Mouse (Mus musculus): ENCODE measurements around the gene Dhrs9.
"Not testable (repeated sequence)": the region's sequence is repeated elsewhere in the genome, so short reads cannot be mapped to it uniquely, and the experiment has no call there.

Gene Dhrs9

DNA sequence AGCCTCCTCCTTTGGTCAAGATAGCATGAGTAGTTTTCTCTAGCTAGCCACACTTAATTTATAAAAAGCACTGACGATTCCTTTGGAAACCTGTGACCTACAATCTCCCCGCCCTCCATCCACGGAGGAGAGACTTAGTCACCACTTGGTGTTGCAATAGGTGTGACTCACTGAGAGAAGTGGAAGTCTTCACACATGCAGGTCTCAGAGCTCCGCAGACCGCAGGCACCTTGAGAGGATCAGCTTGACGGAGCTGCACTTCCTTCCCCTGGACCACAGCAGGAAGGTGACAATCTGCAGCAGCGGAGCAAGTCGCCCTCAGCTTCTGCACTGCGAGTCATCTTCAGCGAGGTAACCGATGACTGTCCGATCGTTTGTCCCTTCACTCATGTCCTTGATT lies at the start of gene Dhrs9:
TSS of gene Dhrs9 (plus strand) at position 165 of the 400 bp plus-strand sequence.
- Histone ChIP-seq H3K4me3 (replicated peaks; ENCODE audit: low read length) (no peak within 1 kb of the TSS), H3K4me1 (replicated peaks; ENCODE audit: low read depth, low read length) (peaks cover 17% of the 10 kb centered on the region), H3K36me3 (ENCODE audit: insufficient read depth, low read length) (no peaks in the 10 kb centered on the region), H3K27me3 (ENCODE audit: insufficient read depth, low read length) (no peaks in the 10 kb centered on the region), H3K9me3 (ENCODE audit: low read length) (no peaks in the 10 kb centered on the region)
- no peak for TF ChIP-seq POU5F1 (IDR thresholded peaks at IDR 0.05; ENCODE audit: borderline replicate concordance, low read length)

DNA sequence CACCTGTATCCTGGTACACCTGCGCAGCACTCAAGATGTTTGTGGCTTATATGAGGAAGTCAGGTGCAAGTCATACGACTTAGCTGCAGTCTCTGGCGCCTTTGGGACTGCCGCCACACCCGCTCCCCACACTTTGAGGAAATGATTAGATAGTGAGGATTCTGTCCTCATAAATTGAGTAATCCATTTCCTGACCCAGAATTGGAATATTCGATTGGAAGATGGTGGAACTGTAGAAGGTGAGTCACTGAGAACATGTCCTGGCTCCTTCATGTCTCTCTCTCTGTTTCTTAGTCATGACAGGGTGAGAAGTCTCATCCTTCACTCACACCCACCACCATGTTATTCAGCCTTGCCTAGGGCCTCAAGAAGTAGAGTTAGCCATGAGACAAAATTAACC lies 48.7 kb upstream of the Dhrs9 start:
- H3K4me1 ChIP-seq (replicated peaks; ENCODE audit: low read depth, low read length); H3K36me3 ChIP-seq (ENCODE audit: insufficient read depth, low read length); H3K27me3 ChIP-seq (ENCODE audit: insufficient read depth, low read length); H3K4me3 ChIP-seq (replicated peaks; ENCODE audit: low read length); H3K9me3 ChIP-seq (ENCODE audit: low read length): not testable (repeated sequence)

DNA sequence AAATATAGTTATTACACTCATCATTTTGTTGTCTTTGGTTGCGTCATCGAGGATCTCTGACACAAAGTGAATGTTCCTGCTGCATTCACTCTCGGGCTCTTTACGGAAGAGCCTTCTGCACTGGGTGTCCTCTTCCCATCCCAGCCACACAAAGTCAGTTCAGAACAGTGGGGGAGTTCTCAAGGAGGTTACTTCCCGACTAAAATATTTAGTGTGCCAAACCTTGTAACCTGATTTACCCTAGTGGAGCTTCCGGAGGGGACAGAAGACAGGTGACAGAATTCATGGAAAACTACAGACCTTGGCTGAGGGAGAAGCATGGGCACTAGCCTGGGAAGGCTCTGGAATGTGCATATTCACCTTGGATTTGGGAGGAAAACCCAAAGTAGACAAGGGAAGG lies 38.7 kb upstream of the Dhrs9 start:
- TF ChIP-seq NANOG (IDR thresholded peaks at IDR 0.05; ENCODE audit: borderline replicate concordance, low read length) (no peak), POU5F1 (IDR thresholded peaks at IDR 0.05; ENCODE audit: borderline replicate concordance, low read length) (no peak), CTCF (conservative IDR thresholded peaks at IDR 0.05; ENCODE audit: low read length) (no peak)
- Histone ChIP-seq H3K9me3 (ENCODE audit: low read length) (peaks cover 26% of the 10 kb centered on the region), H3K27me3 (ENCODE audit: insufficient read depth, low read length) (no peaks in the 10 kb centered on the region), H3K36me3 (ENCODE audit: insufficient read depth, low read length) (no peaks in the 10 kb centered on the region), H3K4me3 (replicated peaks; ENCODE audit: low read length) (no peak overlapping the region), H3K4me1 (replicated peaks; ENCODE audit: low read depth, low read length) (no peaks in the 10 kb centered on the region)

DNA sequence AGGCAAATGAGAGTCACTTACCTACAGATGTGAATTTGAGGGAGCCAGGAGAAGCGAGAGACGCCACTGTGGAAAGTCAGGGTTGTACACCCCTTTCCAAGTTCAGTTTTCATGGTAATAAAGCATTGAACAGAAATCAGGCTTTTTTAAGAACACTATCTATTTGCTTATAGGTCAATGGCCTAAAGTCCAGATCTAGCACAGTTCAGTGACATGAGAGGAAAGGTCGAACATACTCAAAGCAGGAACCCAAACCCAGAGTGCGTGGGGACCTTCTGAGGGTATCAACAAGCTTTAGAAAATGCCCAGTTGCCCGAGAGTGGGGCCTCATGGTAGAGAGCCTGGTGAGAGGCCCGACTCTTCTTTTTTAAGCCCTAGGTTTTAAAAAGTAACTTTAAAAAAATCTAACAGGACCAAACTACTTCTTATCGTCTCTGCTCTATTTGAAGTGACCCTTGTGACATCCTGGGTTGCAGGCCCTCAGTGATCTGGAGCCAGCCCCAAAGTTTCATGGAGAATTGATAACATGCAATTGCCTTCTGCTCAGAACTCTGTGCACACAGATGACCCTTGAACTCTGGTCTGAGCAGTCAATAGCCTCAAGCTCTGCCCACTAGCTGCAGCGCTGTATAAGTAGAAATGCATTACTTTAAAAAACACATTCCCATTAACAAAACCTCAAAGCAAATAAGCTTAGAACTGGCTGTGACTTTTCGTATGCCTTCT lies 37.6 kb upstream of the Dhrs9 start, which contains the start of gene Abcb11:
TSS of gene Abcb11 (minus strand) at position 121 of the 726 bp plus-strand sequence.
- H3K9me3 ChIP-seq (ENCODE audit: low read length): peaks cover 27% of the 10 kb centered on the region
- no peak for TF ChIP-seq CTCF (conservative IDR thresholded peaks at IDR 0.05; ENCODE audit: low read length)
- no peaks in the 10 kb centered on the region for H3K36me3 ChIP-seq (ENCODE audit: insufficient read depth, low read length)
- H3K4me1 ChIP-seq (replicated peaks; ENCODE audit: low read depth, low read length): no peaks in the 10 kb centered on the region
- no peaks in the 10 kb centered on the region for H3K27me3 ChIP-seq (ENCODE audit: insufficient read depth, low read length)
- no peak within 1 kb of the TSS for H3K4me3 ChIP-seq (replicated peaks; ENCODE audit: low read length)

DNA sequence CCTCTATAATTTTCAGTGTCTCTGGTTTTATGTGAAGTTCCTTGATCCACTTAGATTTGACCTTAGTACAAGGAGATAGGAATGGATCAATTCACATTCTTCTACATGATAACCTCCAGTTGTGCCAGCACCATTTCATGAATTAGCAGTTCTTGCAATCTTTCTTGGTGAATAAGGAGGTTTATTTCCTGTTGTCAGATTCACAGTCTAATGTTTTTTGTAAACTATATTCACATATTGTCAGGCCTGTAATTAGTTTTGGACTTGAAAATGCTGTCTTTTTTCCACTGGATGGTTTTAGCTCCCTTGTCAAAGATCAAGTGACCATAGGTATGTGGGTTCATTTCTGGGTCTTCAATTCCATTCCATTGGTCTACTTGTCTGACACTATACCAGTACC lies 24.8 kb upstream of the Dhrs9 start:
- not testable (repeated sequence) for H3K9me3 ChIP-seq (ENCODE audit: low read length); H3K36me3 ChIP-seq (ENCODE audit: insufficient read depth, low read length); H3K27me3 ChIP-seq (ENCODE audit: insufficient read depth, low read length); H3K4me3 ChIP-seq (replicated peaks; ENCODE audit: low read length); H3K4me1 ChIP-seq (replicated peaks; ENCODE audit: low read depth, low read length)

DNA sequence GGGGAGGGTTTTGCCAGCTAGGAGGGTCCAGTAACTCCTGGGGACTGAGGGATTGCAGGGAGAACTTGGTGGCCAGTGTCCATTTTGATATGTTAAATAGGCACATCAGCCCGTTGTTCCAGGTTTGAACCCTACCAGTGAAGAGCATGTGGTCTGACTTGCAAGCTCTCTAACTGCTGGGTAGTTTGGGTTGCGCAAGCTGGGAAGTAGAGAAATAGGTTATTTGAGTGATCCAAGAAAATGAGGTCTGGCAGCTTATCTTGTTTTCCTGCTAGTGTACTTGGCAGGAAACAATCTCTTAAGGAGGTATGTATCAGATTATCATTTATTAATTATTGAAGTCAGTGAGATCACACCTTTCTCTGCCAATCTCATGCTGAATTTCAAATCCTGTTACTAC lies 15.4 kb upstream of the Dhrs9 start:
- H3K36me3 ChIP-seq (ENCODE audit: insufficient read depth, low read length): no peaks in the 10 kb centered on the region
- no peaks in the 10 kb centered on the region for H3K27me3 ChIP-seq (ENCODE audit: insufficient read depth, low read length)
- H3K4me1 ChIP-seq (replicated peaks; ENCODE audit: low read depth, low read length): no peaks in the 10 kb centered on the region
- TF ChIP-seq NANOG (IDR thresholded peaks at IDR 0.05; ENCODE audit: borderline replicate concordance, low read length) (no peak), CTCF (conservative IDR thresholded peaks at IDR 0.05; ENCODE audit: low read length) (no peak), POU5F1 (IDR thresholded peaks at IDR 0.05; ENCODE audit: borderline replicate concordance, low read length) (no peak)
- H3K4me3 ChIP-seq (replicated peaks; ENCODE audit: low read length): no peak overlapping the region
- no peaks in the 10 kb centered on the region for H3K9me3 ChIP-seq (ENCODE audit: low read length)

DNA sequence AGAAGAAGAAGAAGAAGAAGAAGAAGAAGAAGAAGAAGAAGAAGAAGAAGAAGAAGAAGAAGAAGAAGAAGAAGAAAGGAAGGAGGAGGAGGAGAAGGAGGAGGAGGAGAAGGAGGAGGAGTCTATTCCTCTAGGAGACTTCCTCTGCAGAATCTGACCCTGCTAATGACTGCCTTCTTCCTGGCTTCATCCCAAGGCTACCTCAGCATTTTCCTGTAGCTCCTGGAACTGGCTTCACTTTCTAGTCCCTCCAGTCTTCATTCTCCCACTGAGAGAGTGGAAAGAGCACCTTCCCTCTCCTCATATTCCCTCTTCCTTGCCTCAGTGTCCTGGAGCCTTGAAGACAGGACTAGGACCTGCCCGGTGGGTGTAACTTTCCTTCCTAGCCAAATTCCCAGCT lies 15.0 kb upstream of the Dhrs9 start:
- no peak overlapping the region for H3K4me3 ChIP-seq (replicated peaks; ENCODE audit: low read length)
- no peaks in the 10 kb centered on the region for H3K9me3 ChIP-seq (ENCODE audit: low read length)
- H3K4me1 ChIP-seq (replicated peaks; ENCODE audit: low read depth, low read length): no peaks in the 10 kb centered on the region
- no peaks in the 10 kb centered on the region for H3K36me3 ChIP-seq (ENCODE audit: insufficient read depth, low read length)
- no peaks in the 10 kb centered on the region for H3K27me3 ChIP-seq (ENCODE audit: insufficient read depth, low read length)
- TF ChIP-seq POU5F1 (IDR thresholded peaks at IDR 0.05; ENCODE audit: borderline replicate concordance, low read length) (no peak), CTCF (conservative IDR thresholded peaks at IDR 0.05; ENCODE audit: low read length) (no peak), NANOG (IDR thresholded peaks at IDR 0.05; ENCODE audit: borderline replicate concordance, low read length) (no peak)

DNA sequence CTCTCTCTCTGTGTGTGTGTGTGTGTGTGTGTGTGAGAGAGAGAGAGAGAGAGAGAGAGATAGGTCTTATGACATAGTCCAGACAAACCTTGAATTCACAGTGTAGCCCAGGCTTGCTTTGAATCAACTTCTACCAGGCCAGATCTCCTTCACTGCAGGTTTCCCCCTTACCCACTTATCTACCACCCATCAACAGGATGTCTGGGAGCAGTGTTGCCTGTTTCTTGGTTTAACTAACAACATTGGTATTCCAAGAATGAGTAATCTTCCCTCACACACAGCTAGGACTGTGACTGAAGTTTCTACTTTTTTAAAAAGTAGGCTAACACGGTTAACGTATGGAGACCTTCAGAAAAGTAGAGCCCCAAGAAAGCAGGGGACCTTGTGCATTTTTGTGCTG lies 3.5 kb upstream of the Dhrs9 start:
- Histone ChIP-seq H3K9me3 (ENCODE audit: low read length) (no peaks in the 10 kb centered on the region), H3K27me3 (ENCODE audit: insufficient read depth, low read length) (no peaks in the 10 kb centered on the region), H3K36me3 (ENCODE audit: insufficient read depth, low read length) (no peaks in the 10 kb centered on the region), H3K4me1 (replicated peaks; ENCODE audit: low read depth, low read length) (peaks cover 17% of the 10 kb centered on the region), H3K4me3 (replicated peaks; ENCODE audit: low read length) (no peak overlapping the region)
- no peak for TF ChIP-seq POU5F1 (IDR thresholded peaks at IDR 0.05; ENCODE audit: borderline replicate concordance, low read length)
- TF ChIP-seq CTCF (conservative IDR thresholded peaks at IDR 0.05; ENCODE audit: low read length): no peak
- no peak for TF ChIP-seq NANOG (IDR thresholded peaks at IDR 0.05; ENCODE audit: borderline replicate concordance, low read length)

DNA sequence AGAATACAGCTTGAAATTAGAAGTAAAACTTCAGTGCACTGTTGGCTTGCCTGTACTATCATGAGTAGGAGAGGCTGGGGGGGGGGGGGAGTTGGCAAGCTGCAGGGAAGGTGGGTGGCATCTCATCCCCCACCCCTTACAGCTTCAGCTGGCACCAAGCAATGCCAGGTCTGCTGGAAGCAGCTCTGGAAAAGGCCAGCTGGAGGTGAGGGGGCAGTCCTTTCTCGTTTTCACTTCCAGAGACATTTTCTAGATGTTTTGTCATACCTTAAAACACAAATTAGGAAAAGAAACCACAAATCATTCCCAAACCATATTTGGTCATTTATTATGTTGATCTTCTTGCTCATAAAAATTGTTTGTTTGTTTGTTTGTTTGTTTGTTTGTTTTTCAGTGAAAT lies 444 bp upstream of the Dhrs9 start:
- Histone ChIP-seq H3K36me3 (ENCODE audit: insufficient read depth, low read length) (no peaks in the 10 kb centered on the region), H3K9me3 (ENCODE audit: low read length) (no peaks in the 10 kb centered on the region), H3K4me3 (replicated peaks; ENCODE audit: low read length) (no peak overlapping the region), H3K27me3 (ENCODE audit: insufficient read depth, low read length) (no peaks in the 10 kb centered on the region), H3K4me1 (replicated peaks; ENCODE audit: low read depth, low read length) (peaks cover 17% of the 10 kb centered on the region)
- no peak for TF ChIP-seq CTCF (conservative IDR thresholded peaks at IDR 0.05; ENCODE audit: low read length)
- no peak for TF ChIP-seq NANOG (IDR thresholded peaks at IDR 0.05; ENCODE audit: borderline replicate concordance, low read length)
- no peak for TF ChIP-seq POU5F1 (IDR thresholded peaks at IDR 0.05; ENCODE audit: borderline replicate concordance, low read length)
